Mouse (Mus musculus): Measurements from ENCODE around the gene BC030499.

Gene BC030499

DNA sequence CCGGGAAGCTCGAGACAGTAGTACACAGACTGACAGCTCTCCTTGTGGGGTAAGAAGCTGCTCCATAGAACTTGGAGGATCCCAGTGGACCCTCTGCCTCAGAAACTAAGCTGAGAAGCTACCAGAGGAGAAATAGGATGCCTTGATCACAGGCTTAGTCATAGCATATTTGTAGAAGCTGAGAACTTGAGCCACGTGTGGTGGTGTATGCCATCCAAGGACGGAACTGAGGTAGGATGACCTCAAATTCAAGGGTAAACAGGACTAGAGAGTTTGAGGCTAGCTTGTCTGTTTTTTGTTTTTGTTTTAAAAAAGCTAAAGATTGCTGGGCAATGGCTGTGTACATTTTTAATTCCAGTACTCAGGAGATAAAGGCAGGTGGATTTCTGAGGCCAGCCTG, 14.6 kb downstream of the BC030499 start:
- DNase-seq (ENCODE audit: low read depth, low spot score), result no peak

DNA sequence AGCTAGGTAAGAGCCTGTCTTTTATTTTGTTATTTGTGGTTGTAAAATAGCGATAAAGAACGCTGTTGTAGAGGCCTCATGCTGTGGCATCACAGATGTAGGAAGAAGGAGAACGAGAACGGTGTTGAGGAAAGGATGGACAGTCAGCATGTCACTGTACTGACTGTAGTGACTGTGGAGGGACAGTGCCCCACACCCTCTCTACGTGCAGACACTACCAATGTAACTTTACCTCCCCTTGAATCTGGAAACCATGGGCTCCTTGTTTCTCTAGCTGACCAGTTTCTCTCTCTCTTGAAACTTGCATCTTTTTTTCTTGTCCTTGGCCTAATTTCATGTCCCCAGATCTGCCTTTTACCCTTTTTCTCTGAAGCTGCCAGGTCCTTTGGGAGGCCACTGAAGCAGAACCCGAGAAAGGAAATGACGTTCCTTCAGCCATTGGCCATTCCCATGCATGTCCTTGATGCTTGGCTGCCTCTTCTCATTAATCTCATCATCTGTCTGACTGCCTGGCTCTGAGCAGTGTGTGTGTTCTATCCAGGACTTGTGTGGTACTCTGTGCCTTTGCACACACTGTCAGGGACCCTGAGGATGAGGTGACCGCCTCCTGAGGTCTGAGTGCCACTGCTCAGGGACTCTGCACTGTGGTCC, 20.3 kb downstream of the BC030499 start:
- DNase-seq (ENCODE audit: low read depth, low spot score), result no peak

DNA sequence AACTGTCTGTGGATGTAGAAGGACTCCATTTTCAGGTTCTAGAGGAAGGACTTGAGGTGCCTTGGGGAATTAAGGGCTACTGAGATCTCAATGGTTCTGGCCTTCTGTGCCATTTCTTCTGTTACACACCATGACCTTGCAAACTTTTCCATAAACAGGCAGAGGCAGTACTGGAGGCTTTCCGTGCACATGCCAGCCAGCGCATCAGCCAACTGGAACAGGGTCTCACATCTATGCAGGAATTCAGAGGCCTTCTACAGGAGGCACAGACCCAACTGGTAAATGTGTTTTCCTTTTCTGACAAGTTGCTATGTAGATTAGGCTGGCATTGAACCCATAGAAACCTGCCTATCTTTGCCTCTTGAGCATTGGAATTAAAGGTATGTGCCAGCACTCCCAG, 23.0 kb downstream of the BC030499 start:
- DNase-seq (ENCODE audit: low read depth, low spot score), result no peak

DNA sequence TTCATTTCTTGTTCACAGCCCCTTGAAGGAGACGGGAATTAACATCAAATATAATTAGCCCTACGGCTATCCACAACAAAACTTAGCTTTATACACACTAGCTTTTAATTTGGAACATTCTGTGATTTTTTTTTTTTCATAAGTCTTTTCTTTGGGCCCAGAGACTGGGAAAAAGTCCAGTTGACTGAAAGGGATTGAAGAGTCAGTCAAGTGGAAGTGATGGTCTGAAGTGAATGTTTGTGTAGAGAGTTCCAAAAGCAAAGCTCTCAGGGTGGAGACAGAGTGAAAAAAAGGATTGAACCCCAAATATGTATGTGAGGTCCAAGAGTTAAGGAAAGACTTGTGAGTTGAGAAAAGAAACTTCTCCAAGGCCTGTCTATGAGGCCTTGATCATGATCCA, 27.8 kb downstream of the BC030499 start:
- no peak for DNase-seq (ENCODE audit: low read depth, low spot score)

DNA sequence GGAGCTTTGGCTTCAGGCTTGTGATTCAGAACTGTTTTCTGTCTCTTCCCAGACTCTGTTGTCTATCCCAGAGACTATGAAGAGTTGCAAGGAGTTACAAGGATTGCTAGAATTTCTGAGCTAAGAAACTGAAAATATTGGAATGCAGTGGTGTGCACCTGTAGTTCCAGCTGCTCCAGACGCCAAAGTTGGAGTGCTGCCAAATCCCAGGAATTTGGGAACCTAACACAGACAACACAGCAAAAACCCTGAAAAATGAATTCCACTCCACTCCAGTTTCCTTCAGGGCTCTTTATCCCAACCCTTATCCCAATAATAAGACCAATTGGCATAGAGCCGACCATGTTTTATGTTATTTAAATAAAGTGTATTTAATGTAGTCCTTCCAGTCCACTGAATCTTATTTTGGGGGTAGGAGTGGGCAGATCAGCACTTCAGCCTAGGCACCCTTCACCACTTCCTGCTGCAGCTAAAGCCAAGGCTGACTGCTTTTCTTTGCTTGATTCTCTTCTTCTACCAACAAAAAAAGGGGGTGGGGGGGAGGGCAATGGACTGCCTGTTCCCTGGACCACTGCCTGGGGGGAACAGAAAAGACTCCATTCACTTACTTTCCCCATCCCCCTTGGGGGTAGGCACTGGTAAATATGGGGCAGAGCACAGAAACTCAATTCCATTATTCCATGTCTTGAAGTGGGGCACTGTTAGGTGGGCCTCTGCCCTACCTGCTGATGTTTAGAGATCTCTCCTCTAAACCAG, 31.6 kb downstream of the BC030499 start:
- no peak for DNase-seq (ENCODE audit: low read depth, low spot score)

DNA sequence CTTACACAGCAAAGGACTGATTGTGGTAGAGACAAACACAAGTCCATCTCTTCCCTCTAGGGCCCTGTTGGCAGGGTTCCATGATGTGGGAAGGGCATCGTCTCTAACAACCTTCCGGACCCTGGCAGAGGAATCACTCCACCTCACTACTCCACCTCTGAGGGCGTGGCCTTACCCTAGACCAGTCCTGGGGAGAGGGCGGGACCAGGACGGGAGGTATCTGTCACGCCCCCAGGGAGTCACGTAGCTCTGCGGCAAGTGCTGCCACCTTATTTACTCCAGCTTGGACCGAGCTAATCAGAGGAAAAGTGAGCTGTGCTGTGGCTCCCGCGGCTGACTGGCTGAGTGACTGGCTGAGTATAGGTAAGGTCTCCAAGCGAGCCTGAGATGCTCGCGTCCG, 32.2 kb downstream of the BC030499 start, which contains the start of gene Aldoc:
Gene Aldoc (plus strand): TSS at position 109 of the 400 bp plus-strand sequence.
- DNase-seq (ENCODE audit: low read depth, low spot score), result peak; percentile 92

DNA sequence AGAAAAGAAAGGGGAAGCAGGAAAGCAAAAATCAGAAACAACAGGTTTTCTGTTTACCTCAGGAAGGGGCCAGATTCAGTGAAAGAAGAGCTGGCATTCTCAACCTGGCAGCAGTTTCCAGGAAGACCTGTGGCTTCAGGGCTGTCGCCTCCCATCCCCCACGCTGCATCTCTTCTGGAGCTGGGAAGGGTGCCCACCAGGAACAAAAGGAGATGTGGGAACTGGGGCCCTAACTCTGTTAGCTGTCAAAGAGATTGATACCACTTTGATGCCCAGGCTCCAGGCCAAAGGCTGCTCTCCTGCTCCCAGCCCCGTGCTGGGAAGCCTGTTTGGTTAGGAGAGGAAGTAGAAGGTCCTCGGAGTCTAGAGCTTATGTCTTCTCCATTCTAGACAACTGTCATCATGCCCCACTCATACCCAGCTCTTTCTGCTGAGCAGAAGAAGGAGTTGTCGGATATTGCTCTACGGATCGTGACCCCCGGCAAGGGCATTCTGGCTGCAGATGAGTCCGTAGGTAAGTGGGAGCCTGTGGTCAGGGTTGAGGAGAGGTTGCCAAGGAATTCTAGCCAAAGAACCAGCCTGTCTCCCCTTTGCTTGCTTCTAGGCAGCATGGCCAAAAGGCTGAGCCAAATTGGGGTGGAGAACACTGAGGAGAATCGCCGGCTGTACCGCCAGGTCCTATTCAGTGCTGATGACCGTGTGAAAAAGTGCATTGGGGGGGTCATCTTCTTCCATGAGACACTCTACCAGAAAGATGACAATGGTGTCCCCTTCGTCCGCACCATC, 33.6 kb downstream of the BC030499 start:
- no peak for DNase-seq (ENCODE audit: low read depth, low spot score)

DNA sequence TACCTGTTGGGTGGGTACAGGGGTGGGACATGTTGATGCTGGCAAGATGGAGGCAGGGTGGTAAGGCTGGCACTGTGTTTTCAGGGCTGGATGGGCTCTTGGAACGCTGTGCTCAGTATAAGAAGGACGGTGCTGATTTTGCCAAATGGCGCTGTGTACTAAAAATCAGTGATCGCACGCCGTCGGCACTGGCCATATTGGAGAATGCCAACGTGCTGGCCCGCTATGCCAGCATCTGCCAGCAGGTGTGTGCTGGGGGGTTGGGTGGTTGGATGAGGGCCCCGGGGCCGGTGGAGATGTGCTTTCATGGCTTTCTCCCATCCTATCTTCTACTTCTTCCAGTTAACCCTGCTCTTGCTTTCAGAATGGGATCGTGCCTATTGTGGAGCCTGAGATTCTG, 34.3 kb downstream of the BC030499 start:
- DNase-seq (ENCODE audit: low read depth, low spot score), result no peak

DNA sequence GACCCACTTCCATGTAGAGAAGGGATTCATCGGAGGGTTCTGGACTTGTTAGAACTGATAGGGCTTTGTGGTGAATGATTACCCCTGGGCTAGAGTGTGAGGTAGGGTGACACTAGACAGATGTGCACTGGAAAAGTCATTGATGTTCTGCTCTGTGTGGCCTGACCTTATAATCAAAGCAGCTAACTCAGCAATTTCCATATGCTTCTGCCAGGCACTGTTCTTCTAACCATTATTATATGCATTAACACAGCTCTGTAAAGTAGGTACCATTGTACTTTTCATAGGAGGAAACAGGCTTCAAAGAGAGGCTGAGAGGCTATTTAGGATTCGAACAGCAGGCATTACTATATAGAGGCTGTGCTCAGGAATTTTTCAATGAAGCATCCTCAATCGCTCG, 36.6 kb downstream of the BC030499 start:
- no peak for DNase-seq (ENCODE audit: low read depth, low spot score)

DNA sequence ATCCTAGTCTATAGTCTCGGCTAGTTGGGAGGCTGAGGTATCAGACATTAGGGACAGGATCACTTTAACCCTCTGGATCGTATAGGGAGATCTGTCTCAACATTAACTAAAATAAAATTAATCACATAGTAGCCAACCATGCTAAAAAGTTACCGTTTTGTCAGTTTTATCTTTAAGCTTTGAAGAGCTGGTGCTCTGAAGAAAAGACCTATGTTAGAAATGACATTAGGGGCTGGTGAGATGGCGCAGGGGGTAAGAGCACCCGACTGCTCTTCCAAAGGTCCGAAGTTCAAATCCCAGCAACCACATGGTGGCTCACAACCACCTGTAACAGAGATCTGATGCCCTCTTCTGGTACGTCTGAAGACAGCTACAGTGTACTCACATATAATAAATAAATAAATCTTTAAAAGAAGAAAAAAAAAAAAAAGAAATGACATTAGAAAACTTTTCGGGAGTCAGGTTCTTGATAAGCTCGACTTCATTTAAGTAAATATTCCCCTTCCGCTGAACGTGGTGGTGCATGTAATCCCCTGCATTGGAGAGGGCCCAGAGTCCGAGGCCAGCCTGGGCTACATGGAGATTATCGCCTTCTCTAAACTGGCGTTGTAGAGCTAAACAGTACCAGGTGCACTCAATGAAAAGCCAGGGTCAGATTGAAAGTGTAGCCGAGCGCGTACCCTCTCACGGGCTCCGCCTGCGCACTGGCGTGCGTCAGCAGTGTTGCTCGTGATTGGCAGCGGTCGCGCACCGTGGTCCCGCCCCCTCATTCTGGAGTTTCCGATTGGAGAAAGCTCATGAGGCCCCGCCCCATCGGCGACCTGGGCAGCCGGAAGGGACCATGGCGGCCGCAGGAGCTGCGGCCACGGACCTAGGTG, 37.2 kb downstream of the BC030499 start, which contains the start of gene Pigs:
Gene Pigs (plus strand): TSS at position 782 of the 878 bp plus-strand sequence.
- DNase-seq (ENCODE audit: low read depth, low spot score), result peak; percentile 97

DNA sequence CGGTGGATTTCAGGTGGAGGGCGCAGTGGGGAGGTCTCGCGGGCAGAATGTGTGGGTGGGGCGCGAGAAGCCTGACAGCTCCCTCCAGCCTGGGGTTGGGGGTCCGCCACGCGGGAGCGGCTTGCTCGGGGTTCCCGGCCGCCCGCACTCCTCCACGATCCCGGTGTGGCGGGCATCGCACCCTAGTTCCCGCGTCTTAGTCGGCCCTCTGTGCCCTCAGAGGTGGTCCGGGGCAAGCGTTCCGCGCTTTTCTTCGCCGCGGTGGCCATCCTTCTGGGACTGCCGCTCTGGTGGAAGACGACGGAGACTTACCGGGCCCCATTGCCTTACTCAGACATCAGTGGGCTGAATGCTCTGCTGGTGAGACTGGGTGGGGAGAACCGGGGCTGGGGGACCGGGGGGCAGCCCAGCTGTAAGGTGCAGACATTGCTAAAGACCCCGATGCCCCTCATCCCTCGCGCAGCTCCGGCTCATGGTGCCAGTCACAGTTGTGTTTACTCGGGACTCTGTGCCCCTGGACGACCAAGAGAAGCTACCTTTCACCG, 37.9 kb downstream of the BC030499 start:
- DNase-seq (ENCODE audit: low read depth, low spot score), result no peak

DNA sequence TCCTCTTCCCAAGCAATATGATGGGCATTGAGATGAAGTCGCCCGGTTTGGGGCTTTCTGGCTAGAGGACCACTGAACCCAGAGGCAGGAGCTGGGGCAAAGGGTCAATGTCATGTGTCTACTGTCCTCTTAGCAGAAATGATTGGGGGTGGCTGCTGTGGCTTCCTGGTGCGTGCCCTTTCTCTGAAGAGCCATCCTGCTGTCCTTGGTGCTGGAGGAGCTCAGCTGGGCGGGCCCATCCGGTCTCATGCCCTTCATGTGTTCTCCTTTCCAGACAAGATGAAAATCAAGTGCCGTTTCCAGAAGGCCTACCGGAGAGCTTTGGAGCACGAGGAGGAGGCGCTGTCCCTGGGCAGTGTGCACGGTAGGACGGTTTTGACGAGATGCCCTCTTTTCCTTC, 42.0 kb downstream of the BC030499 start:
- DNase-seq (ENCODE audit: low read depth, low spot score), result no peak

DNA sequence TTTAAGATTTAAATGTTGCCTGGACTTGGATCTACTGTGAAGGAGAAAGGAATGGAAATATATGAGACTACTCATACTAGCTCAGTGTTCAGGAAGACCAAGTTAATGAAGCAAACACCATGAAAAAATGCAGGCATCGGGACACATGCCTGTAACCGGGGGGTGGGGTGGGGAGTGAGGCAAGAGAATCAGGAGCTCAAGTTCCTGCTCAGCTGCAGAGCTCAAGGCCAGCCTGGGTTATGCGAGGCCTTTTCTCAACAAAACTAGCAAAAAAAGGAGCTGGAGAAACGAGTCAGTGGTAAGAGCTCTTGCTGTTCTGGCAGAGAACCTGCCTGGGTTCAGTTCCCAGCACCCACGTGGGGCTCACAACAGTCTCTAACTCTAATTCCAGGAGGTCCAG, 43.4 kb downstream of the BC030499 start:
- no peak for DNase-seq (ENCODE audit: low read depth, low spot score)

DNA sequence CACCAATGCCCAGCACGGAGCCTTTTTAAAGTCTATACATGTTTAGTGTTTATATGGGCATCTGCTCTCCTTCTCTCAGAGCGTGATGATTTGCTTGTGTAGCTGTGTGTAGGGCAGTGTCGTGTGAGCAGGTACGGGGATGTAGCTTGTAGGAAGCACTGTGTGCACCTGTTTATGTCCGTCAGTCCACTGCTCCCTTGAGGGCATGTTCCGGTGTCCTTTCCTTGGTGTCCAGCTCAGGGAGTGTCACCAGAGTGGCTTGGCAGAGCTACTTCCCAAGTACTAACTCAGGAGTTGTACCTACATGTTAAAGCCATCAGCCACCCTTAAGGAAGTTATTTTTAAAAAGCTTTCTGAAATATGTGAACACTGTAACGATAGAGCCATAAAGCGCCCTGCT, 46.4 kb downstream of the BC030499 start:
- DNase-seq (ENCODE audit: low read depth, low spot score), result no peak

DNA sequence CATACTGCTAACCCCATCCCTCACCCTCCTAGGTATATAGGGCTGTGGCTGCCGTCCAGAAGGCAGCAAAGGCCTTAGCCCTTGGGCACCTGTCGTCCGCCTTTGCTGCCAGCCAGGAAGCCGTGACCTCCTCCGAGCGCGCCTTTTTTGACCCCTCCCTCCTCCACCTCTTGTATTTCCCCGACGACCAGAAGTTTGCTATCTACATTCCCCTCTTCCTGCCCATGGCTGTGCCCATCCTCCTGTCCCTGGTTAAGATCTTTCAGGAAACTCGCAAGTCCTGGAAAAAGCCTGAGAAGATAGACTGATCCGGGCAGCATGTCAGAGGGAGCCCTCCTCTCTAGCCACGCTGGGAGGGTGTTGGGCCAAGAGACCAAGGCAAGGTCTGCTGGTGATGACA, 51.1 kb downstream of the BC030499 start:
- no peak for DNase-seq (ENCODE audit: low read depth, low spot score)

DNA sequence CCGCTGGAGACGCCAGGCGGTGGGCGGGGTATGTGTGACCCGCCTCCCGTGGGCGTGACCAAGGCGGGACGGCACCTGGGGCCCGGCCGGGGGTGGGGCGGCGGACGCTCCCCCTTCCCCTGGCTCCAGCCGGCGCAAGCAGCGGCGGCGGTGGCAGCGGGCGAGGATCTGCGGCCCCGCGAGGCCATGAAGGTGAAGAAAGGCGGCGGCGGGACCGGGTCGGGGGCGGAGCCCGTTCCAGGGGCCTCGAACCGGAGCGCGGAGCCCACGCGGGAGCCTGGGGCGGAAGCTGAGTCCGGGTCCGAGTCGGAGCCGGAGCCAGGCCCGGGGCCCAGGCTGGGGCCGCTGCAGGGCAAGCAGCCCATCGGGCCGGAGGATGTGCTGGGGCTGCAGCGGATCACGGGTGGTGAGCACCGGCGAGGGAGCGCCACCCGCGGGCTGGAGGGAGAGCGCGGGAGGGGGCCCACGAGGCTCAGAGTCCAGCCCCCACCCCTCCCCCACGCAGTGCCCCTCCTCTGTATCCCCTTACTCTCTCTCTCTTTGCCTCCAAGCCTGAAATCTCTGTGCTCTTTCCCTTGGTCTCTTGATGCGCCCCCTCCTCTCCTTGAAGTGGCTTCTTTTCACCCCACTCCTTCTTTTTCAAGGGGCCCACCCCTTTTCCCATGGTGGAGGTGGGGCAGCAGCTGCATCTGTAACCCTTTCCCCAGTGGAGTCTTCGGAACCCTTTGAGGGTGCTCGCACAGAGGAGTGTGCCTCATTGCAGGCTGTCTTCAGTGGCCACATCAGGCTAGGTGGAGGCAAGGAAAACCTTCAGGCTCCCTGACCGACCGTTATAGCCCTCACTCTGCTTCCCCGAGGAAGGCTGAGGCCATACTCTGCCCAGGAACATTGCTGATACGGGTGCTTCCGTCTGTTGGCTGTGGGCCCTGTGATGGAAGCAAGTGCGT, 53.0 kb downstream of the BC030499 start, which contains the start of gene Unc119:
Gene Unc119 (plus strand): TSS at position 102 of the 947 bp plus-strand sequence.
- peak; percentile 84 for DNase-seq (ENCODE audit: low read depth, low spot score)

DNA sequence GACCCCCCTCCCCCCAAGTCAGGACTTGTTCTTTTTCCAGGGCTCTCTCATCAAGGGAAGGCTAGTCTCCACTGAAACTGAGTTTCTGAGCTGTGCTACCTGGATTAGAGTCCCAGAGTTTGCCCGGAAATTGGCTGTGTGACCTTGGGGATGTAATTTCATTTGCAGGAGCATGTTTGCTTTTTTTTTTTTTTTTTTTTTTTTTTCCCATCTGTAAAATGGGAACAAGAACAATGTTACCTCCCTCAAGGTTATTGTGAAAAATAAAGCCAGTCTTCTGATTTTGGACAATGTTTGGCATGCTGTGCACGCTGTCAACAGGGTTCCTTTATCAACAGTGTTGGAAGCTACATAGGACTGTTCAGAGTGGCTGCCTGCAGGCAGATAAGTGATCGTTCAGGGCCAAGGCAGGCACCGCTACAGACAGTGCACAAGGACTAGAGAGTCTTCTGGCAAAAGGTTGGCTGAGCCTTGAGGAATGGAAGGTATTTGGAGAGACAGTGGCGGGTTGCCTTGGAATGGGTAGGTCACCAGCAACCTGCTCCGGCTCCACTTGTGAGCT, 53.8 kb downstream of the BC030499 start:
- no peak for DNase-seq (ENCODE audit: low read depth, low spot score)

DNA sequence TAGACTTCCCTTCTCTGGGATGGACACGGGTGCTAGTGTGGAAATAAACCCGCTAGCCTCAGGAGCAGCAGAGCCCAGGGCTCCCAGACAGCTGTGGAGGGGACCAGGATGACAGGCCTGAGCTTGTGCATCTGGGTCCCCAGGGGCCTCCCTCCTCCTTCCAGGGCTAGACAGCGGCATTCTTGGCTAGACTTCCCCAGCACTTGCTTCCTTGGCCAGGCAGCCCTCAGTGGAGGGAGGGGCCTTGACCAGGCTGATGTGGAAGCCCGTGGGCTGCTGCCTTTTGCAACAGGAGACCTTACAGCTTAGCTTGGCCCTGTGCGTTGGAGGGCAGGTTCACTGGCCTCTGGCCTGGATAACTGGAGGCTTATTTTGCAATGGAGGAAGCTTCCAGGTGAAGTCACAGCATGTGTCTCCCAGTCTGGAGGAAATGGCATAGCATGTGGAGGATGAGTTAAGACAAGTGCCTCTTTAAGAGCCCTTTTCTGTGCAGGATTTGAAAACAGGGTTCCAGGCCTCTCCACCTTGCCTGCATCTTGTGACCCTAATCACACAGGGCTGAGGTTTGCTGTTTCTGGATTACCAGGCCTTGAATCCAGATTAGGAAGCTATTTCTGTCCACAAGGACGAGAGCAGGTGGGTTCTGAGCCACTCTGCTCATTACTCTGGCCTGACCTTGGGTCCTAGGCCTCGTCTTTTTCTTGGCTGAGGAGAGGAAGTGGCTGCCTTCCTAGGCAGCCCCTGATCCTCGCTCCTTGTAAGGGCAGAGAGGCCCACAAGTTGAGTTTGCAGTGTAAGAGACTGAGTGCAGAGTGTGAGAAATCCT, 54.5 kb downstream of the BC030499 start:
- DNase-seq (ENCODE audit: low read depth, low spot score), result no peak

DNA sequence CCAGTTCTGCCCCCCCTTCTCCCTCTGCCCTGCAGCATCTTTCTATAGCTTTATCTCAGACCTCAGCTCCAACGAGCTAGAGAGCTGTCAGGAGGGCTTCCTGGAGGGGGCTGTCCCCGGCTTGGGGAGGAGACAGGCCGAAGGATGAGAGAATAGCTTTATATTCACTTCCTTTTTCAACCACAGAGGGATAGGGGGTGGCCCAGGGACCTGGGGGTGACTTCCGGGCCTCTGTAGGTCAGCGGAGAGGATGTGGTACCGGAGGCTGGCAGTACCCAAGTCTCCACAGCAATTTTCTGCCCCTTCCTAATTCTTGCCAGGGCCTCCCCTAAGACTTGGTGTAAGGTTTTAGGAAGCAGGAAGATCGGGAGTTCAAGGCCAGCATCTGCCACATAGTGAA, 55.2 kb downstream of the BC030499 start:
- peak; percentile 66 for DNase-seq (ENCODE audit: low read depth, low spot score)
